Mouse (Mus musculus) forebrain, embryonic 13.5 days (tissue): ENCODE data around the gene Gpr1. TPM values are rescaled to one million over a fixed set of nuclear protein-coding genes. Genes with fewer than 3 reads are reported as not detected.
"Not testable (repeated sequence)": the region's sequence is repeated elsewhere in the genome, so short reads cannot be mapped to it uniquely, and the experiment has no call there.

Source experiments
- ATAC-seq: fragments of 200-750 bp; cut with Nextera tagmentation; 2 replicates; pipeline ENCODE4 v1.8.0; 2017
- H3K27ac ChIP-seq: fragments of 300-500 bp; sonication (generic); 2 replicates; pipeline ENCODE4 v1.5.1; 2015; ENCODE audit warnings: inconsistent platforms, mild to moderate bottlenecking, moderate library complexity
- H3K27me3 ChIP-seq: fragments of 300-500 bp; sonication (generic); 2 replicates; pipeline ENCODE4 v1.6.1; 2015; ENCODE audit warnings: mild to moderate bottlenecking, inconsistent platforms
- H3K36me3 ChIP-seq: fragments of 300-500 bp; sonication (generic); 2 replicates; pipeline ENCODE4 v1.6.1; 2015; ENCODE audit warnings: mild to moderate bottlenecking, inconsistent platforms; ENCODE audit not compliant: poor library complexity, severe bottlenecking
- H3K4me1 ChIP-seq: fragments of 300-500 bp; sonication (generic); 2 replicates; pipeline ENCODE4 v1.6.1; 2015; ENCODE audit warnings: inconsistent platforms
- H3K4me2 ChIP-seq: fragments of 300-500 bp; sonication (generic); 2 replicates; pipeline ENCODE4 v1.6.1; 2015; ENCODE audit warnings: inconsistent platforms, mild to moderate bottlenecking, moderate library complexity
- H3K4me3 ChIP-seq: fragments of 300-500 bp; sonication (generic); 2 replicates; pipeline ENCODE4 v1.5.1; 2015; ENCODE audit warnings: mild to moderate bottlenecking, inconsistent platforms
- H3K9ac ChIP-seq: fragments of 300-500 bp; sonication (generic); 2 replicates; pipeline ENCODE4 v1.6.1; 2015; ENCODE audit warnings: mild to moderate bottlenecking, inconsistent platforms
- H3K9me3 ChIP-seq: fragments of 300-500 bp; sonication (generic); replicated peaks from 2 replicates; pipeline ENCODE4 v1.6.1; 2016; ENCODE audit warnings: inconsistent platforms
- WGBS: fragments of 180-500 bp; shearing (Covaris S2); methylation state at CpG from one replicate; pipeline ENCODE4 v1.1.7; 2015; 5-methylcytosine and 5-hydroxymethylcytosine counted together
- polyA plus RNA-seq: library from polyadenylated mRNA; unstranded; fragments of >200 nt; fragmentation: Nextera tagmentation; extraction: Ambion mirVana; gene quantifications from 2 replicates; pipeline ENCODE4 v1.2.1, GENCODE M21; 2015

Gene Gpr1
- polyA plus RNA-seq, 1 experiment from 2014 or later, result 0.14 TPM

GRCm38 (mm10) chr1:63190851-63191250, 23.5 kb downstream of the Gpr1 start:
- WGBS, result 69% methylated on average over 8 of the region's 8 CpGs
- Histone ChIP-seq H3K4me3 (no peak overlapping the region), H3K27me3 (no peaks in the 10 kb centered on the region), H3K9me3 (no peaks in the 10 kb centered on the region), H3K9ac (no peak overlapping the region), H3K36me3 (no peaks in the 10 kb centered on the region), H3K4me2 (no peak overlapping the region), H3K4me1 (no peaks in the 10 kb centered on the region), H3K27ac (no peak overlapping the region)
- ATAC-seq, result no peak

- H3K27ac ChIP-seq, result no peak overlapping the region
- no peaks in the 10 kb centered on the region for H3K9me3 ChIP-seq
- H3K36me3 ChIP-seq, result no peaks in the 10 kb centered on the region
- no peak for ATAC-seq
- no peaks in the 10 kb centered on the region for H3K27me3 ChIP-seq
- H3K4me3 ChIP-seq, result no peak overlapping the region
- no peak overlapping the region for H3K9ac ChIP-seq
- H3K4me2 ChIP-seq, result no peak overlapping the region
- no peaks in the 10 kb centered on the region for H3K4me1 ChIP-seq
- WGBS, result 97% methylated on average over 3 of the region's 3 CpGs
Observed at GRCm38 (mm10) chr1:63188536-63188935, 25.8 kb downstream of the Gpr1 start.

GRCm38 (mm10) chr1:63185430-63185829, 28.9 kb downstream of the Gpr1 start:
- H3K9ac ChIP-seq, H3K27me3 ChIP-seq: not testable (repeated sequence)
- 93% methylated on average over 6 of the region's 6 CpGs for WGBS

GRCm38 (mm10) chr1:63182636-63183270, 31.6 kb downstream of the Gpr1 start:
- WGBS, result 56% methylated on average over 10 of the region's 10 CpGs
- Histone ChIP-seq H3K9ac (no peak overlapping the region), H3K27ac (peak overlapping the region; percentile 35; the same call in 1 of the 2 replicates), H3K36me3 (peaks cover 27% of the 10 kb centered on the region), H3K4me2 (no peak overlapping the region), H3K9me3 (no peaks in the 10 kb centered on the region), H3K4me3 (no peak overlapping the region), H3K27me3 (no peaks in the 10 kb centered on the region), H3K4me1 (peaks cover 17% of the 10 kb centered on the region)
- ATAC-seq, result no peak

More at GRCm38 (mm10) chr1:63185430-63185829, 28.9 kb downstream of the Gpr1 start:
- H3K36me3 ChIP-seq, ATAC-seq, H3K4me1 ChIP-seq, H3K9me3 ChIP-seq, H3K4me2 ChIP-seq, H3K4me3 ChIP-seq, H3K27ac ChIP-seq: not testable (repeated sequence)

- H3K27ac ChIP-seq, result no peak overlapping the region
- no peak overlapping the region for H3K4me2 ChIP-seq
- no peak overlapping the region for H3K9ac ChIP-seq
- no peak overlapping the region for H3K4me3 ChIP-seq
- no peak for ATAC-seq
- peaks cover 27% of the 10 kb centered on the region for H3K36me3 ChIP-seq
- H3K9me3 ChIP-seq, result no peaks in the 10 kb centered on the region
- peaks cover 21% of the 10 kb centered on the region for H3K4me1 ChIP-seq
- WGBS, result 86% methylated on average over 5 of the region's 5 CpGs
- no peaks in the 10 kb centered on the region for H3K27me3 ChIP-seq
Observed at GRCm38 (mm10) chr1:63182212-63182611, 32.1 kb downstream of the Gpr1 start.

- 93% methylated on average over 1 of the region's 1 CpGs for WGBS
- no peak overlapping the region for H3K4me2 ChIP-seq
- H3K9ac ChIP-seq, result no peak overlapping the region
- no peak overlapping the region for H3K4me3 ChIP-seq
- no peaks in the 10 kb centered on the region for H3K9me3 ChIP-seq
- no peak for ATAC-seq
- H3K36me3 ChIP-seq, result peaks cover 27% of the 10 kb centered on the region
- H3K27ac ChIP-seq, result peak overlapping the region; percentile 40; the same call in 1 of the 2 replicates
- H3K4me1 ChIP-seq, result peaks cover 21% of the 10 kb centered on the region
- no peaks in the 10 kb centered on the region for H3K27me3 ChIP-seq
Observed at GRCm38 (mm10) chr1:63181480-63181879, 32.9 kb downstream of the Gpr1 start.

GRCm38 (mm10) chr1:63181019-63181418, 33.3 kb downstream of the Gpr1 start:
- H3K4me1 ChIP-seq, result peaks cover 21% of the 10 kb centered on the region
- H3K36me3 ChIP-seq, result peaks cover 27% of the 10 kb centered on the region
- no peaks in the 10 kb centered on the region for H3K27me3 ChIP-seq
- peak; percentile 75 for ATAC-seq
- WGBS, result 3% methylated on average over 3 of the region's 3 CpGs
- no peak overlapping the region for H3K4me3 ChIP-seq
- H3K9ac ChIP-seq, result no peak overlapping the region
- H3K27ac ChIP-seq, result peak overlapping the region; percentile 40; the same call in 1 of the 2 replicates
- no peaks in the 10 kb centered on the region for H3K9me3 ChIP-seq
- no peak overlapping the region for H3K4me2 ChIP-seq

- WGBS, result 66% methylated on average over 4 of the region's 4 CpGs
- not testable (repeated sequence) for ATAC-seq, H3K4me3 ChIP-seq, H3K27ac ChIP-seq, H3K27me3 ChIP-seq, H3K9ac ChIP-seq, H3K9me3 ChIP-seq, H3K4me2 ChIP-seq
- Histone ChIP-seq H3K36me3 (peaks cover 27% of the 10 kb centered on the region), H3K4me1 (peaks cover 25% of the 10 kb centered on the region)
Observed at GRCm38 (mm10) chr1:63180575-63180974, 33.8 kb downstream of the Gpr1 start.

- no peak overlapping the region for H3K4me3 ChIP-seq
- H3K9me3 ChIP-seq, result no peaks in the 10 kb centered on the region
- ATAC-seq, result no peak
- peaks cover 27% of the 10 kb centered on the region for H3K36me3 ChIP-seq
- H3K27me3 ChIP-seq, result no peaks in the 10 kb centered on the region
- H3K27ac ChIP-seq, result no peak overlapping the region
- H3K4me2 ChIP-seq, result no peak overlapping the region
- peaks cover 29% of the 10 kb centered on the region for H3K4me1 ChIP-seq
- 95% methylated on average over 4 of the region's 4 CpGs for WGBS
- H3K9ac ChIP-seq, result no peak overlapping the region
Observed at GRCm38 (mm10) chr1:63180122-63180521, 34.2 kb downstream of the Gpr1 start.

GRCm38 (mm10) chr1:63178308-63178707, 36.0 kb downstream of the Gpr1 start:
- Histone ChIP-seq H3K9ac (peak overlapping the region; percentile 96), H3K4me2 (peak overlapping the region; percentile 79), H3K27ac (no peak overlapping the region), H3K4me1 (peaks cover 35% of the 10 kb centered on the region), H3K4me3 (peak overlapping the region; percentile 93), H3K27me3 (no peaks in the 10 kb centered on the region), H3K36me3 (peaks cover 27% of the 10 kb centered on the region), H3K9me3 (no peaks in the 10 kb centered on the region)
- WGBS, result 78% methylated on average over 3 of the region's 3 CpGs
- ATAC-seq, result no peak

- peak within 1 kb of the TSS; percentile 79 for H3K4me2 ChIP-seq
- peaks cover 28% of the 10 kb centered on the region for H3K36me3 ChIP-seq
- H3K4me3 ChIP-seq, result peak within 1 kb of the TSS; percentile 93
- H3K9me3 ChIP-seq, result no peaks in the 10 kb centered on the region
- under 1% methylated on average over 72 of the region's 72 CpGs for WGBS
- peaks cover 31% of the 10 kb centered on the region for H3K4me1 ChIP-seq
- ATAC-seq, result peak; percentile 91
- H3K27me3 ChIP-seq, result no peaks in the 10 kb centered on the region
- peak within 1 kb of the TSS; percentile 96 for H3K9ac ChIP-seq
- peak within 1 kb of the TSS; percentile 77 for H3K27ac ChIP-seq
Observed at GRCm38 (mm10) chr1:63176604-63177421, 37.5 kb downstream of the Gpr1 start, which contains the start of the genes Eef1b2 and Ndufs1. Gene Eef1b2, plus strand, starts transcription at chr1:63176825. Gene Ndufs1, minus strand, starts transcription at chr1:63176833.

GRCm38 (mm10) chr1:63176259-63176603, 38.1 kb downstream of the Gpr1 start:
- ATAC-seq, result peak; percentile 42; the same call in 1 of the 2 replicates

More at GRCm38 (mm10) chr1:63176259-63176603, 38.1 kb downstream of the Gpr1 start:
- Histone ChIP-seq H3K4me3 (peak overlapping the region; percentile 93), H3K9me3 (no peaks in the 10 kb centered on the region), H3K4me2 (peak overlapping the region; percentile 79), H3K9ac (peak overlapping the region; percentile 96), H3K27me3 (no peaks in the 10 kb centered on the region), H3K36me3 (peaks cover 33% of the 10 kb centered on the region), H3K27ac (peak overlapping the region; percentile 63), H3K4me1 (peaks cover 28% of the 10 kb centered on the region)
- 0% methylated on average over 14 of the region's 14 CpGs for WGBS
